Mouse (Mus musculus) CD4-positive, CD25-positive, alpha-beta regulatory T cell, adult 4 months (primary cell): ENCODE measurements around the gene Rarres2. TPM values are rescaled to one million over a fixed set of nuclear protein-coding genes. Genes with fewer than 3 reads are reported as not detected.
A peak's percentile ranks its signal among the peaks of the same experiment; 100 is the strongest.

ENCODE experiments used
- ATAC-seq: one replicate; pipeline ENCODE4 v1.8.0; 2017
- polyA plus RNA-seq, 2 experiments: library from polyadenylated mRNA; unstranded; fragments of 100-300 nt; shearing (Covaris generic); gene quantifications; one replicate each; pipeline ENCODE4 v1.2.1; 2017

The Rarres2 gene
- polyA plus RNA-seq, 2 experiments from 2014 or later, result 0.55 TPM; not detected in 1

DNA sequence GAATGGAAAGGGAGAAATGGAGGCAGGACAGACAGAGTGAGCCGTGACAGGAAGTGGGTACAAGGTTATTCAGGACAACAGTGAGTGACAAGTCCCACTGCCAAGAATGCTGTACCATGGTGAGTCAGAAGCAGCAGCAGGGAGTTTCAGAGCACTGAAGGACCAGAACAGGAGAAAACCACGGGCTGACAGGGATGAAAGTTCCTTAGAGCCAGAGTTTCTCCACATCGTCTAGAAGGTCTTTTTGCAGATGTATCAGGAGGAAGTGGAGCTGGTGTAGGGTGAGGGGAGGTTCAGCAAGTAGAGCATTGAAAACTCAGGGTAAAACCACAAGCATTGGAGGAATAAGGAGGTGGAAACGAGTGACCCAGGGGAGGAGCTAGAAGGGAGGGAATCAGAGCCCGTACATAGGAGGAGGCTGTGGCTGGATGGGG lies 6.6 kb upstream of the Rarres2 start:
- ATAC-seq, result peak; percentile 82

GRCm38 (mm10) chr6:48578736-48579135 lies 6.1 kb upstream of the Rarres2 start:
- ATAC-seq, result no peak

DNA sequence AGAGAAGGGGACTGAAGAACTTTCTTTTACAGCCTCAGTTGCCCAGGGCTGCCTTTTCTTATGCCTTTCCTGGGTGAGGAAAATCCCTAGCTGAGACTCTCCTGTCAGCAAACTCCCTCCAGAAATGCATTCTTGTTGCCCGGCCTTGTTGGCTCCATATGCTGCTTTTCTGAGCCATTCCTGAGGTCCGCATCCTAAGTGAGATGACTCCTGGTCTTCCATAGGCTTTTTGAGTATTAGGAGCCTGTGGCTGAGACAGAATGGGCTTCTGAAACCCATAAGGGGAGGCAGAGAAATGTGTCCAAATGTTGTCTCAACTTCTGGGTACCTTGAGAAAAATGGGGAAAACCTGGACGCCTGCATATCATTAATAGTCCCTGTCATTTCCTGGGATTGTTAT lies 1.4 kb upstream of the Rarres2 start:
- no peak for ATAC-seq

DNA sequence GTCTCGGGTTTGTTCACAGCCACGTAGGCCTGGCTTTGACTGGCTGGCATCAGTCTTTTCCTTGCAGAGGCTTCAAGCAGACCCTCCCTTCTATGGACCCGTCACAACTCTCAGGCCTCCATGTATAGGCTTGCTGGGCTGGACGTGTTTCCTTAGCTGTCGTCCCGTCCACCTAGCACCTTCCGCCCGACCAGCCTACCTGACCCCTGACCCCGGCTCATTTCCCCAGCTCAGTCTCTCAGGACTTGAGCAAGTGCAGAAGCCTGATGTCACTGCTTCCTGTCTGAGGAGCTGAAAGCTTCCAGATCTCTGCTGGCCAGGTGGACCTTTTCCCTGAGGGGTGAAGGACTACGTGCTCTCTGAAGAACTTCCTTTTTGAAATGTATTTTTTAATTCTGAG lies 691 bp upstream of the Rarres2 start:
- ATAC-seq, result no peak

GRCm38 (mm10) chr6:48572014-48572413 lies 575 bp downstream of the Rarres2 start:
- ATAC-seq, result no peak

GRCm38 (mm10) chr6:48569065-48569807 lies 3.4 kb downstream of the Rarres2 start:
- ATAC-seq, result peak; percentile 54

DNA sequence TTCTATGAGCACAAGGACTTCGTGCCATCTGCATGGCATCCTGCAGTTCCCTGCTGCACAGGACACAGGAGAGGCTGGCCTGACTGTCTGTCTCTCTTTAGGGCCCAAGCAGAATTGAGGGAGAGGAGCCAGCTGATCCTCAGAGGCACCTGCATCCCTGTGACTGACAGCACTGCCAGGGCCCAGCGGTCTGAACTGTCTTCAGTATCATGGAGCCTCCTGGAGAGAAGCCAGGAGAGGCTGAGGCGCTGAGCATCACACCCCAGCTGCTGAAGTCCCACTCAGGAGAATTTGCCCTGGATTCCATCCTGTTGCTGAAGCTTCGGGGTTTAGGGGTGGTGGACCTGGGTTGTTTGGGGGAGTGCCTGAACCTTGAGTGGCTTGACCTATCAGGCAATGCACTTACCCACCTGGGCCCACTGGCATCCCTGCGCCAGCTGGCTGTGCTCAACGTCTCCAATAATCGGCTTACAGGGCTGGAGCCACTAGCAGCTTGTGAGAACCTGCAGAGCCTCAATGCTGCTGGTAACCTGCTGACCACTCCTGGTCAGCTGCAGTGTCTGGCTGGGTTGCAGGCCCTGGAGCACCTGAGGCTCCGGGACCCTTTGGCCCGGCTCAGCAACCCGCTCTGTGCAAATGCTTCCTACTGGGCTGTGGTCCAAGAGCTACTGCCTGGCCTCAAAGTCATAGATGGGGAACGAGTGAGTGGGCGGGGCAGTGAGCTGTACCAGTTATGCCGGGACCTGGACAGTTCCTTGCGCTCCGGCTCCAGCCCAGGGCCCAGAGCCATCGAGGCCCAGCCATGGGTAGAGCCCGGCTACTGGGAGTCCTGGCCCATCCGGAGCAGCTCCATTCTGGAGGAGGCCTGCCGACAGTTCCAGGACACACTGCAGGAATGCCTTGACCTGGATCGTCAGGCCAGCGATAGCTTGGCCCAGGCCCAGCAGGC lies 4.3 kb downstream of the Rarres2 start:
- ATAC-seq, result no peak

- no peak for ATAC-seq
These were observed 6.3 kb downstream of the Rarres2 start for GRCm38 (mm10) chr6:48566312-48566711.

DNA sequence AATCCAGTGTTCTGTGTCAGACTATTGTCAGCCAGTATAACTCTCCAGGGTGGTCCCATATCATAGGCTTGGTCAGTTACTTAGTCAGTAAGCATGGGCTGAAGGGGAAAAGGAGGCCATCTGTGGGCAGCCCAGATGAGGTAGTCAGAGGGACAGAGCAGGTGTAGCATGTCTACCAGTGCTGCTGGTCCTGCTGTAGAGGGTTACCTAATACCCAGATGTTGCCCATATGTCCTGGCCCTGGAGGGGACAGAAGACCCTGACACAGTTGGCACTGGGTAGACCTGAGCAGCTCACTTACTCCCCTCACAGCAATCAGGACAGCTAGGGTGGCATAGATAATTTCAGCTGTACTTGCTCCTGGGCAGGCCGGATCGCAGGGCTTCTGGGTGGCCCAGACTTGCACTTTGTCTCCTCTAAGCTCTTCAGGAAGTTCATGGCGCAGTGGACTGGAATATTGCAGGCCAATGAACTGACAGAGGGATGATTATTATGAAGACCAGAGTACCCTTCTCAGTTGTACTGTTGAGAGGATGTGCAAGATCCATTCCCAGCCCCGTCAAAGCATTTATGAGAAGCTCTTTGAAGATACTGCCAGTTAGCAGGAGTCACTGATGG lies 6.8 kb downstream of the Rarres2 start:
- ATAC-seq, result no peak

DNA sequence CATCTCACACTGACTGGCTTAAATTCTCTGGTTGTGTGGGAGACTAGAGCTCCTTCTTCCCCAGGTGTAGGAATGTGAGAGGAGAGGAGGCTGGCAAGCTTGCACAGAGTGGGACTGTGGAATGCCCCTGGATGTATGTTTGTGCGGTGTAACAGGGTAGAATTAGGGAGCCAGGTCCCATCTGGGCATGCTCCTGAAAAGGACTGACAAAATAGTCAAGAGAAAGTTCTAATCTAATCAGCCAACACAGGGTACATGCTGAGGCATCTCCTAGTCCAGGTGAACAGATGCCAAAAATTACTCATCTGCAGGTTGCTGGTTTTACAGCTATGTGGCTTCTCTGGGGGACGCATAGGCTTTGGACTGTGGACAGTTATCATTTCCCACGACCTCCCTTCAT lies 16.6 kb downstream of the Rarres2 start:
- ATAC-seq, result no peak

- peak; percentile 16 for ATAC-seq
These were observed 17.3 kb downstream of the Rarres2 start for GRCm38 (mm10) chr6:48555104-48555890.

DNA sequence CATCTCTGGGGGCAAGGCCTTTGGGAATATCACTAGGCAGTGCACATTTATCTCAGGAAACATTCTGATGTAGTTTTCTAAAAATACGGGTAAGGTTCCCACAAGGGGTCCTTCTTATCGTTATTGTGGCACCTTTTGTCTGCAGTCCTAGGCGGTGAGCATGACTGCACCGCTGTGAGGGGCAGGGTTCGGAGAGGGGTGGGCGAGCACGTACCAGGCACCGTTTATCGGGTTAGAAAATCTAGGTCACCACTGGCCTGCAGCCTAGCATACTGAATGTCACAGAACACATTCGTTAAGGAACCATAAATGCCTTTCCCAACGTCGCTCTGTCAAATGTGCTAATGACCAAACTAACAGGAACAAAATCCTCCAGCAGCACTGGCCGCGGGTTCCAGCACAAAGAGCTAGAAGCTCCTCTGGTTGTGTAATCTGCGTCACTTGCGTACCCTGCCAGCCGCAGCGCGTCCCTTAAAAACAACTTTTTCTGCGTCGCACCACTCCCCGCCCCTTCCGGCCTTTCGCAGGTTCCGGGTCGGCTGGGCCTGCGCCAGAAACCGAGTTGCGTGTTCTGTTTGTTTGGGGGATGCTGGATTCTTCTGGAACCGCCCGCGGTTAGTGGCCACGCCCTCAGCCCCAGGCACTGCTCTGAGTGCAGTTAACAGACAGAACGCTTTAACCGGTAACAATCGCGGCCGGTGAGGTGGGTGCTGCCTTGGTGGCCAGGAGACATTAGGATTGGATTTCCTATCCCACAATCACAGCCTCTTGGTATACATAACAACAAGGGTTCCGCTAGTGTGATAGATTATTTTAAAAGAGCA lies 18.1 kb downstream of the Rarres2 start, which contains the start of gene Lrrc61:
Lrrc61 (plus strand) TSS at position 517 of the 824 bp plus-strand sequence.
- peak; percentile 96 for ATAC-seq

- ATAC-seq, result no peak
These were observed 18.8 kb downstream of the Rarres2 start for GRCm38 (mm10) chr6:48553819-48554218.

GRCm38 (mm10) chr6:48552918-48553317 lies 19.7 kb downstream of the Rarres2 start:
- ATAC-seq, result no peak

GRCm38 (mm10) chr6:48548314-48548713 lies 24.3 kb downstream of the Rarres2 start:
- ATAC-seq, result no peak

GRCm38 (mm10) chr6:48546858-48547257 lies 25.7 kb downstream of the Rarres2 start:
- no peak for ATAC-seq

- ATAC-seq, result peak; percentile 45
These were observed 26.3 kb downstream of the Rarres2 start for GRCm38 (mm10) chr6:48546271-48546670.

GRCm38 (mm10) chr6:48545251-48545650 lies 27.3 kb downstream of the Rarres2 start:
- no peak for ATAC-seq

DNA sequence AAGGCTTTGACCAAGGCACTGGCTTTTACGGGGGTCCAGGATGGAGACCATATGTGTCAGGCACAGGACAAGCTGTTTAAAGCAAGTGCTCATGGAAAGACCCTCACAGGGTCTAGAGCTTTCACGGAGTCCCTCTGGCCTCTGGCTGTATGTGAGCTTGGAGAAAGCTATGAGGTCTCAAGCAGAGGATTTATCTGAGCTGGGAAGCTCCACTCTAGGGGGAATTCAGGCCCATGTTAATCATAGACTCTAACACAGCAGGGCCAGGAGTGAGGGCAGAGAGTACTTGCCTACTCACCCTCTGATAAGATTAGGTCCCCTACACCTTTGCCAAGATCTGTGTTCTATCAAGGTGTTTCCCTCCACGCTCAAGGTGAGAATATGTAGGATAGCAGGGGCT lies 30.0 kb downstream of the Rarres2 start:
- no peak for ATAC-seq

DNA sequence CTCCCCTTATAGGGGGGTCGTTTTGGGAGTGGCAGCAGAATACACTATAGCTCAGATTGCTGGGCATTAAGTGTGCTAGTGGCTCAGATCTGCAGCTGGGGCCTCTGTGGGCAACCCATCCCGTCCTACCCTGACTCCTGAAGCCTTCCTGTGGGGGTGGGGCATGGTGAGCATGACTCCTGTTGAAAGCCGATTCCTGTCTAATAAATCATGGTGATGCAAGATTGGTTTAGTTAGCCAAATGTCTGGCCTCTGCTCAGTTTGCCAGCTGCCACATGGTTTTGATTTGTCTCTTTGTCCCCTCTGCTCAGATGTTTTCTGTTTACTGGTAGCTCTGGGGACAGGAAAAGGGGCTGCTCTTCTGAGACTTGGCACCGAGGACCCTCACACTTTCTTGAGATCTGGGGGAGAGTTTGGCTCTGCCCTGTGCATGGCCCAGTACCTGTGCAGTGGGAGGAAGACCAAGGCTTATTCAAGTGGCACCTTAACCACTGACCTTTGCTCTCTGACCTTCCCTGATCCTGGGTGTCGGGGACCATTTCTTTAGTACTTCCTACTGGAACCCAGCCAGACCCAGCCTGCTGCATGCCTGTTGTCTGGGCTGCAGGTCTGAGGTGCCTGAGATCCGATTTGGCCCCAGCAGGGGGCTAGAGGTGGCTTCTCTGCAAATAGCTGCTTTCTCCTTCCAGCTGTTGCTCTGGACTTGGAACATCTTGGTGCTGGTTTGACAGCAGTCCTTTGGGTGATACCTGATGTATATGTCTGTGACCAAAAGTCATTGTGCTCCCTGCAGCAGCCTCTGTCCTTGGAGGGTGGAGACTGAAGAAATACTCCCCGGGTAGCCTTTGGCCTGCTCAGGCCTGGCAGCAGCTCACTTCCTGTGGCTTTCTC lies 30.8 kb downstream of the Rarres2 start:
- ATAC-seq, result no peak
